Mouse (Mus musculus) gastrocnemius, adult 2 months (tissue): Measurements from ENCODE around the gene Tceanc2. TPM values are rescaled to one million over a fixed set of nuclear protein-coding genes. Genes with fewer than 3 reads are reported as not detected.
"Not testable (repeated sequence)": the region's sequence is repeated elsewhere in the genome, so short reads cannot be mapped to it uniquely, and the experiment has no call there.

Source experiments
- DNase-seq: peaks from one replicate; pipeline ENCODE4 v3.0.0; 2022
- H3K27ac ChIP-seq: fragments of 200-600 bp; 2 replicates; pipeline ENCODE4 v1.8.1; 2022; ENCODE audit warnings: mild to moderate bottlenecking
- H3K4me3 ChIP-seq: fragments of 200-600 bp; 2 replicates; pipeline ENCODE4 v1.8.1; 2022; ENCODE audit warnings: mild to moderate bottlenecking, moderate library complexity
- CTCF ChIP-seq: fragments of 200-600 bp; IDR thresholded peaks from 2 replicates; pipeline ENCODE4 v1.8.1; 2022; ENCODE audit warnings: antibody characterized with exemption, mild to moderate bottlenecking, moderate library complexity
- intact Hi-C: fragments of 180-260 bp; cut with DNase I; formaldehyde crosslinking; loops from one replicate; pipeline ENCODE4 v1.15.1; 2025
- total RNA-seq, 2 experiments: library from RNA; stranded (reverse); gene quantifications; 2 replicates each; pipeline ENCODE4 v1.2.3; 2021

Gene Tceanc2
- total RNA-seq, 2 experiments from 2014 or later, result 12.6 to 13.2 TPM

DNA sequence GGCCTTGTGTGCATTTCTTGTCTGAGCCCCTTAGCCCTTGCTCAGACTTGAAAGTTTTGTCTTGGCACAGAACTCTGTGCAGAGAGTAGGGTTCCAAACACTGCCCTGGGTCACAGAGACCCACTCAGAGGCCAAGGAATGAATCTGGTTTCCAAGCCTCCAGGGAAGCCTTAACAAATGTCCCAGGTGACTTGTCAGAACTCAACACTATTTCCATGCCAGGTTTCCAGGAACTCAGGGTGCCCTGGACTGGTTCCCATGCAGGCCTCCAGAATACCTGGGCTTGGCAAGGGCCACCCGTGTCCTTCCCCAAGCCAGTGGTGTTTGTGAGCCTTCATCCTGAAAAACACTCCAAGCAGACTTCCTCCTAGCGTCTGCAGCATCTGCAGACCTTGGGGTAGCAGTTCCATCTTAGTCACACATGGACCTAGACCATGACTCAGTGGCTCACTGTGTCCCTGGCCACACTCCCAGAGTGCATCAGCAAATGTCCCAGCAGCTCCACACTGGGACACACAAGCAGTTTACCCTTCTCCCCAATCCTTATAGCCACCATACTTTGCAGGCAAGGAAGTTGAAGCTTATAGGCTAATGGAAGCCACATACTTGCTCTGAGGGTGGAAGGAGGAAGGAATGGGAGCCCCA, 61.1 kb downstream of the Tceanc2 start:
- no peak overlapping the region for H3K4me3 ChIP-seq
- intact Hi-C loops, result no loop called here
- no peak for DNase-seq
- TF ChIP-seq CTCF, result no peak
- no peak overlapping the region for H3K27ac ChIP-seq

DNA sequence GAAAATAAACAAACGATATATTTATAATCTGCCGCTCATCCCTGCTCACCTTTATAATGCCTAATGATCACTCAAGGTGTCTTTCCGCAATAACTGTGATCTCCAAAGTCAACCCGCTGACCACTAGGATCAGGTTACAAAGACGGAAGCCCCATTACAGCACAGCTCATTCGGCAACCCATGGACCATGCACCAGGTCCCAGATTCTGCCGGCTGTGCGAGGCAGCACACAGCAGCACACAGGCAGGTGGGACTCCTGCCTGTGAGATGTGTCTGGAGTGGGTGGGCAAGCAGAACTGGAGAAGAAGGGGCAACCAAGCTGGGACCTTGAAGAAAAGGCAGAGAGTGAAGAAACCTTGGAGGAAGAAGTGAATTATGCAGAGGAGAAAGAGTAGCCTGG, 64.6 kb downstream of the Tceanc2 start:
- H3K4me3 ChIP-seq, result no peak overlapping the region
- intact Hi-C loops, result no loop called here
- H3K27ac ChIP-seq, result no peak overlapping the region
- no peak for TF ChIP-seq CTCF
- DNase-seq, result no peak

DNA sequence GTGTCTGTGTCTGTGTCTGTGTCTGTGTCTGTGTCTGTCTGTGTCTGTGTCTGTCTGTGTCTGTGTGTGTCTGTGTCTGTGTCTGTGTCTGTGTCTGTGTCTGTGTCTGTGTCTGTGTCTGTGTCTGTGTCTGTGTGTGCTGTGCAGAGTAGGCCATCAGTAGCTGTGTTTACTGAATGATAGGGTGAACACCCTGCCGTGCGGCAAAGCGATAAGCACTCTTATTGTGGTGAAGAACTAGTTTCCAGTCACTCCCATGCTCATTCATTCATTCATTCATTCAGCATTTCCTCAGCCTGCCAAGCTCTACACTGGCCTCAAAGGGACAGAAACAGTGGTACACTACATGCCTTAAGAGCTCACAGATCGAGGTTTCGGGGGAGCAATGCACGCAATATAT, 69.7 kb downstream of the Tceanc2 start:
- H3K4me3 ChIP-seq, H3K27ac ChIP-seq, DNase-seq, intact Hi-C loops: not testable (repeated sequence)

GRCm38 (mm10) chr4:107108291-107108731, 70.6 kb downstream of the Tceanc2 start:
- no peak for DNase-seq
- no peak overlapping the region for H3K4me3 ChIP-seq
- intact Hi-C loops, result no loop called here
- no peak for TF ChIP-seq CTCF
- H3K27ac ChIP-seq, result no peak overlapping the region

DNA sequence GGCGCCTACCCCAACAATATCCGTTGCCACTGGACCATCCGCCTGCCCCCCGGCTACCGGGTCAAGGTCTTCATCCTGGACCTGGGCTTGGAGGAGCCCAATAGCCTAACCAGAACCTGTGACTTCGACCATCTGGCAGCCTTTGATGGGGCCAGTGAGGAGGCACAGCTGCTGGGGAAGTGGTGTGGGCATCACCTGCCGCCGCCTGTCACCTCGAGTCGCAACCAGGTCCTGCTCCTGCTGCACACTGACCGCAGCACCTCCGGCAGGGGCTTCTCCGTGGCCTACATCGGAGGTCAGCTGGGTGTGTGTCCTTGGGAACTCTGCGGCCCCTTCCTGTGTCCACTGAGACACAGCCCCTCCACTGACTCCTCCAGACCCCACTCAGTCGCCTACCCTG, 72.1 kb downstream of the Tceanc2 start:
- intact Hi-C loops, result no loop called here

GRCm38 (mm10) chr4:107102220-107102619, 76.7 kb downstream of the Tceanc2 start:
- H3K4me3 ChIP-seq, result no peak overlapping the region
- DNase-seq, result no peak
- intact Hi-C loops, result no loop called here
- H3K27ac ChIP-seq, result no peak overlapping the region
- TF ChIP-seq CTCF, result no peak

More for the DNA sequence above, 72.1 kb downstream of the Tceanc2 start:
- no peak for TF ChIP-seq CTCF
- no peak overlapping the region for H3K27ac ChIP-seq
- no peak overlapping the region for H3K4me3 ChIP-seq
- no peak for DNase-seq

DNA sequence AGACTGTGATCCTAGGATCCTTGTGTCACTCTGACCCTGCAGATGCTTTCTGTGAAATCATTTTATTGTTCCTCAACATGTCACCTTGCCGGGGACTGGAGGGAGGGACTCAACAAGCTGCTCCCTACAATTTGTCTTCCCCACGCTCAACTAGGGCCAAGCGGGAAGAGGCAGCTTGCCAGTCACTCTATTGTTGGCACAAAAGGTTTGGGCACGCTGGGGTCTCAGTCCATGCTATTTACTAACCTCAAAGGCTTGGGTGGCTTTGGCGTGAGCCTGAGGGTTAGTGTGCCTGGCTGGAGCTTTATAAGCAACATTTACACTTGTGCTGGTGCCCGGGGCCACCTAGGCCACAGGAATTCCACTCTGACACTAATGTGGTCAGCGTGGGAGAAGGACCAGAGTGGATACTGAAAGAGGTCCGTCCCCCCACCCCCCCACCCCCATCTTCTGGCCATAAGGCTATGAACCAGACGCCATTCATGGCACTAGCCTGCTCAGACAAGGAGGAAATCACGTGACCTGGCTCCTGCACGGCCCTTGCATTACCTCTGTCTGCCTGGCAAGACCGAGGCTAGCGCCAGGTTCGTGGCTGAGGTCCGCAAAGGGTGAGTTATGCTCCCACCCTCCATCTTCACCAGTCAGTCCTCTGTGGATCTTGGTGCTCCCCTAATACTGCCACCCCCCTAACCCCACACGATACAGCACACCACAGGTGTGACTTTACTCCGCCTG, 80.0 kb downstream of the Tceanc2 start:
- TF ChIP-seq CTCF, result no peak
- no peak for DNase-seq
- intact Hi-C loops, result no loop called here
- no peak overlapping the region for H3K27ac ChIP-seq
- no peak overlapping the region for H3K4me3 ChIP-seq

DNA sequence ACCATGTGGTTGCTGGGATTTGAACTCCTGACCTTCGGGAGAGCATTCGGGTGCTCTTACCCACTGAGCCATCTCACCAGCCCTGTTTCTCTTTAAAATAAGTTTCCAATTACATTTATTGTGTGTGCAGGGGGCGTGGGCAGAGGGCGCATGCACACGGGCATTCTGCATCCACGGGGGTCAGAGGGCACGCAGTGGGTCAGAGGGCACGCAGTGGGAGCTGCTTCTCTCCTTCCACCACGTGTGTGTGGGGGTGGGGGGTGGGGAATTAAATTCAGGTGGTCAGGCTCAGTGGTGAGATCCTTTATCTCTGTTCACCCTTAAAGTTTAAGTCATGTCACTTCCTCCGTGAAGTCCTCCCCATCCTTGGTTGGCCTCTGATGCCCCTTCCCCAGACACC, 80.5 kb downstream of the Tceanc2 start:
- no peak for DNase-seq
- Histone ChIP-seq H3K27ac (no peak overlapping the region), H3K4me3 (no peak overlapping the region)
- TF ChIP-seq CTCF, result no peak
- intact Hi-C loops, result no loop called here

GRCm38 (mm10) chr4:107097871-107098270, 81.0 kb downstream of the Tceanc2 start:
- H3K4me3 ChIP-seq, result no peak overlapping the region
- intact Hi-C loops, result no loop called here
- TF ChIP-seq CTCF, result no peak
- H3K27ac ChIP-seq, result no peak overlapping the region
- no peak for DNase-seq

GRCm38 (mm10) chr4:107096841-107097373, 82.0 kb downstream of the Tceanc2 start, which contains the start of gene Cdcp2:
Gene Cdcp2 (plus strand): TSS chr4:107096891.
- no peak within 1 kb of the TSS for H3K27ac ChIP-seq
- DNase-seq, result no peak
- no peak within 1 kb of the TSS for H3K4me3 ChIP-seq
- no peak for TF ChIP-seq CTCF
- intact Hi-C loops, result no loop called here

- intact Hi-C loops, result no loop called here
- TF ChIP-seq CTCF, result no peak
- no peak for DNase-seq
Measured at GRCm38 (mm10) chr4:107096043-107096442, 82.9 kb downstream of the Tceanc2 start.

GRCm38 (mm10) chr4:107094484-107095187, 84.3 kb downstream of the Tceanc2 start:
- no peak overlapping the region for H3K27ac ChIP-seq
- intact Hi-C loops, result no loop called here
- no peak for TF ChIP-seq CTCF
- DNase-seq, result no peak
- no peak overlapping the region for H3K4me3 ChIP-seq

More at GRCm38 (mm10) chr4:107096043-107096442, 82.9 kb downstream of the Tceanc2 start:
- Histone ChIP-seq H3K4me3 (no peak overlapping the region), H3K27ac (no peak overlapping the region)

DNA sequence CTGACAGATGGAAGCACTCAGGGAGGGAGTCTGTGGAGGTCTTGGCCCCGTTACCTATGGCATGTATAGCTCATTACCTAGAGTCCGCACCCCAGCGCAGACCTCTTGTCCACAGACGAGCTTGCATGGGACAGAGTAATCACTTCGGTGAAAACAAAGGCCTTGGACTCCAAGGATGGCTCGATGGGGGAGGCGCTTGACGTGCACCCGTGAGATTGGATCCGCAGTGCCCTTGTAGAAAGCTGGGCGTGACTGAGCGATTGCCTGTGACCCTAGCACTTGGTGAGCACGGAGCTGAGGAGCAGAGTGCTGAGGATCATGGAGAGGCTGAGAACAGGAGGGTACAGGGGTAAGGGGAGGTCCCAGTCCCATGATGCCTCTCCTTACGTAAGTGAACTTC, 87.2 kb downstream of the Tceanc2 start:
- TF ChIP-seq CTCF, result no peak
- Histone ChIP-seq H3K27ac (no peak overlapping the region), H3K4me3 (no peak overlapping the region)
- DNase-seq, result no peak
- intact Hi-C loops, result no loop called here
